ENCODE assay signal across 13 mouse cellular contexts in the genomic region with DNA sequence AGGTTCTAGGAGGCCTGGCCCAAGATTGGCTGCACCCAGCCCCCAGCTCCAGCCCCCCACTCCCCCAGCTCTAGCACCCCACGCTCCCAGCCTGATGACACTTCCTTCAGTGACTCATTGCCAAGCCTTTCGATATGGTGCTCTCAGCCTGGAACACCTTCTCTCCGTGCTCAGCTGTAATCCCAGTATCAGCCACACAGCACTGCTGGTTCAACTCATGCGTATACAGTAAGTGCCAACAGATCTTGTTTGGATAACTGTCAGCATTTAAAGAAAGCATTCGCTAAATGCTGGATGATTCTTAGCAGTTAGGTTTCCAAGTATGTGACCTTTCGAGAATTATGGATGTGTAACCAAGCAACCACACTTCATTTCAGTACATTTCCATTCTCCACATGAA. TPM values are rescaled to one million over a fixed set of nuclear protein-coding genes. Genes with fewer than 3 reads are reported as not detected.
DNase-seq lines count a peak whose midpoint lies in the region; ATAC-seq and TF ChIP-seq lines count a peak whose summit lies in the region.
"Had no signal": no experiment of that assay in that cellular context is flagged by ENCODE, and none has a peak within 500 bp of the region (broad histone marks: within the 10 kb centered on the region; RNA-seq: fewer than 3 reads in every experiment).

No protein-coding gene starts in this region.

- TF ChIP-seq POLR2A in kidney, adult 2 months (IDR thresholded peaks at IDR 0.05; ENCODE audit: low read depth, low read length), result no peak

- no peak overlapping the region for H3K4me2 ChIP-seq in kidney, postnatal 0 days (ENCODE audit: low read length)
- H3K4me2 ChIP-seq in stomach, embryonic 15.5 days, result no peak overlapping the region
- H3K4me2 ChIP-seq: limb, embryonic 12.5 days; midbrain, embryonic 15.5 days had no signal

- DNase-seq in frontal cortex, postnatal 14 days (ENCODE audit: low spot score in 2 of 2), result no peak
- peak; percentile 44 for DNase-seq in kidney, postnatal 0 days (ENCODE audit: low spot score)
- no peak for DNase-seq in kidney, adult 2 months
- DNase-seq in right cerebral cortex, adult 18-20 months, result peak; percentile 51
- no peak for DNase-seq in right cerebral cortex, postnatal 4 days
- DNase-seq in adipocyte (ENCODE audit: low spot score), result no peak
- DNase-seq: kidney, adult 11 months had no signal

- peaks cover 36% of the 10 kb centered on the region; the same call in 1 of the 2 replicates for H3K36me3 ChIP-seq in kidney, postnatal 0 days (ENCODE audit: insufficient read depth, low read length)
- H3K36me3 ChIP-seq in kidney, adult 2 months (ENCODE audit: control insufficient read depth, insufficient read depth, low read length), result no peaks in the 10 kb centered on the region; the same call in 1 of the 2 replicates
- H3K36me3 ChIP-seq in stomach, embryonic 15.5 days, result peaks cover 24% of the 10 kb centered on the region; the same call in 1 of the 2 replicates
- H3K36me3 ChIP-seq: midbrain, embryonic 15.5 days had no signal

- no peak overlapping the region for H3K9ac ChIP-seq in kidney, postnatal 0 days (ENCODE audit: low read depth, low read length)
- no peak overlapping the region for H3K9ac ChIP-seq in stomach, embryonic 15.5 days
- H3K9ac ChIP-seq: limb, embryonic 12.5 days; midbrain, embryonic 15.5 days had no signal

- H3K4me1 ChIP-seq in kidney, postnatal 0 days (replicated peaks; ENCODE audit: insufficient read depth, low read length), result peaks cover 19% of the 10 kb centered on the region; the same call in 1 of the 2 replicates
- H3K4me1 ChIP-seq in kidney, adult 2 months (ENCODE audit: control insufficient read depth, insufficient read depth, low read length), result no peaks in the 10 kb centered on the region
- H3K4me1 ChIP-seq in stomach, embryonic 15.5 days, result peaks cover 41% of the 10 kb centered on the region
- H3K4me1 ChIP-seq: midbrain, embryonic 15.5 days had no signal

- 64% methylated on average over 6 of the region's 6 CpGs for WGBS in kidney, postnatal 0 days
- WGBS in kidney, adult 2 months, result 63% methylated on average over 6 of the region's 6 CpGs
- WGBS in stomach, embryonic 15.5 days, result 42% methylated on average over 6 of the region's 6 CpGs

- peak; percentile 94 for ATAC-seq in frontal cortex, adult (ENCODE audit: low TSS enrichment)
- no peak for ATAC-seq in kidney, postnatal 0 days (replicated peaks; ENCODE audit: low FRiP score, low read depth)
- ATAC-seq in stomach, embryonic 15.5 days (ENCODE audit: insufficient read depth, low FRiP score, low read depth), result no peak
- ATAC-seq: midbrain, embryonic 15.5 days; Patski had no signal

- H3K27me3 ChIP-seq in kidney, postnatal 0 days (ENCODE audit: insufficient read depth, low read length), result no peaks in the 10 kb centered on the region
- H3K27me3 ChIP-seq in kidney, adult 2 months (replicated peaks; ENCODE audit: control insufficient read depth, insufficient read depth, low read length), result no peaks in the 10 kb centered on the region
- no peaks in the 10 kb centered on the region for H3K27me3 ChIP-seq in stomach, embryonic 15.5 days (replicated peaks)
- H3K27me3 ChIP-seq: limb, embryonic 12.5 days; midbrain, embryonic 15.5 days; Patski had no signal

- H3K9me3 ChIP-seq in kidney, postnatal 0 days (replicated peaks; ENCODE audit: low read length), result no peaks in the 10 kb centered on the region
- H3K9me3 ChIP-seq in stomach, embryonic 15.5 days, result no peaks in the 10 kb centered on the region
- H3K9me3 ChIP-seq: limb, embryonic 12.5 days; midbrain, embryonic 15.5 days had no signal

- H3K4me3 ChIP-seq in kidney, postnatal 0 days (replicated peaks; ENCODE audit: low read depth, low read length), result no peak overlapping the region
- no peak overlapping the region for H3K4me3 ChIP-seq in kidney, adult 2 months (ENCODE audit: insufficient read depth, low read depth, low read length)
- H3K4me3 ChIP-seq in stomach, embryonic 15.5 days (replicated peaks), result no peak overlapping the region
- H3K4me3 ChIP-seq: limb, embryonic 12.5 days; midbrain, embryonic 15.5 days had no signal

- TF ChIP-seq CTCF in kidney, postnatal 0 days (IDR thresholded peaks at IDR 0.05; ENCODE audit: low read depth), result no peak; the same call in 1 of the 2 replicates
- TF ChIP-seq CTCF in kidney, adult 2 months (conservative IDR thresholded peaks at IDR 0.05; ENCODE audit: insufficient read depth, insufficient read length, low read depth, low read length), result no peak

- H3K27ac ChIP-seq in kidney, postnatal 0 days, result peak overlapping the region; percentile 69
- no peak overlapping the region for H3K27ac ChIP-seq in kidney, adult 2 months (ENCODE audit: insufficient read depth, low read depth, low read length)
- peak overlapping the region; percentile 80 for H3K27ac ChIP-seq in stomach, embryonic 15.5 days
- H3K27ac ChIP-seq: limb, embryonic 12.5 days; midbrain, embryonic 15.5 days had no signal

RNA-seq across cellular contexts. Expression of gene Angptl8, which starts 7.8 kb away (rescaled TPM):
- 5.6 and 6.1 TPM in 2 replicates for polyA plus RNA-seq in kidney, postnatal 0 days (2015; fragmentation: Nextera tagmentation; extraction: Ambion mirVana)
- 11.9 and 19.5 TPM in 2 replicates for polyA plus RNA-seq in kidney, adult 2 months (2012; rRNA removed)
- polyA plus RNA-seq in stomach, embryonic 15.5 days (2015; fragmentation: Nextera tagmentation; extraction: Ambion mirVana), result 5.9 and 8.1 TPM in 2 replicates
- polyA plus RNA-seq: frontal cortex, adult 2 months had no signal

RNA-seq across cellular contexts. Expression of gene Dock6, which starts 9.3 kb away (rescaled TPM):
- 28.3 and 28.7 TPM in 2 replicates for polyA plus RNA-seq in kidney, postnatal 0 days (2015; fragmentation: Nextera tagmentation; extraction: Ambion mirVana)
- 67.7 and 84.6 TPM in 2 replicates for polyA plus RNA-seq in kidney, adult 2 months (2012; rRNA removed)
- polyA plus RNA-seq in stomach, embryonic 15.5 days (2015; fragmentation: Nextera tagmentation; extraction: Ambion mirVana), result 41.8 and 44.7 TPM in 2 replicates

RNA-seq across cellular contexts. Expression of gene Kank2, which starts 44.5 kb away (rescaled TPM):
- 10.1 and 10.3 TPM in 2 replicates for polyA plus RNA-seq in kidney, postnatal 0 days (2015; fragmentation: Nextera tagmentation; extraction: Ambion mirVana)
- polyA plus RNA-seq in kidney, adult 2 months (2012; rRNA removed), result 21.8 and 23.6 TPM in 2 replicates
- 21.1 and 22.7 TPM in 2 replicates for polyA plus RNA-seq in stomach, embryonic 15.5 days (2015; fragmentation: Nextera tagmentation; extraction: Ambion mirVana)

Comparison
In these comparisons a context has a peak if more than half of its experiments do, and no peak if none do; other contexts are left out.
1. DNase-seq: peak in kidney, postnatal 0 days (single experiment) and right cerebral cortex, adult 18-20 months (single experiment); none in frontal cortex, postnatal 14 days (0 of 2), kidney, adult 2 months (single experiment), right cerebral cortex, postnatal 4 days (single experiment) and adipocyte (single experiment).